Comparison of ENCODE assay signal across 12 mouse cellular contexts in the genomic region with DNA sequence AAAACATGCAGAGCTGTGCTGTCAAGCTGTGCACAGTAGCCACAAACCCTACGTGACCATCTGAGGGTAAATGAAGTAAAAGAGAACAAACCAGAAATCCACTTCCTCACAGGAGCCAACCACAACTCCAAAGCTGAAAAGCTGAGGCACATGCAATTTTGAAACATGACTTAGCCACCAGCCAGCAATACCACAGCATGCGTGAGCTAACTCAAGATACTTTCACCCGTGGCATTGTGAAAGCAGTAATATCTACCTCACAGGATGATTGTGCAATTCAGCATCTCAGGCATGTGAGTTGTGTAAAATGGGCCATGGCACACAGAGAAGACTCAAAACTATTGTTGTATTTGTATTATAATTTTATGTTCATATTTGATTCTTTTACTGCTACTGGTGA. TPM values are rescaled to one million over a fixed set of nuclear protein-coding genes. Genes with fewer than 3 reads are reported as not detected.
DNase-seq lines count a peak whose midpoint lies in the region; ATAC-seq and TF ChIP-seq lines count a peak whose summit lies in the region.
"Had no signal": no experiment of that assay in that cellular context is flagged by ENCODE, and none has a peak within 500 bp of the region (broad histone marks: within the 10 kb centered on the region; RNA-seq: fewer than 3 reads in every experiment).

No protein-coding gene starts in this region.

- peak; percentile 59 for TF ChIP-seq EP300 in liver, postnatal 0 days (IDR thresholded peaks at IDR 0.05; ENCODE audit: low read depth)

- H3K9me3 ChIP-seq in liver, postnatal 0 days (ENCODE audit: low read length), result no peaks in the 10 kb centered on the region
- H3K9me3 ChIP-seq: heart, embryonic 15.5 days; hindbrain, embryonic 15.5 days; midbrain, embryonic 12.5 days had no signal

- CTCF ChIA-PET in Patski (lab: Charles Lee), result interaction anchor here (1.3 to 1.4 kb wide), 2 partner anchors 9 to 33 kb away, joined by 4 to 7 read pairs; no protein-coding TSS in a partner anchor

- no peak overlapping the region for H3K9ac ChIP-seq in liver, postnatal 0 days (replicated peaks)
- H3K9ac ChIP-seq: heart, embryonic 15.5 days; hindbrain, embryonic 15.5 days; midbrain, embryonic 12.5 days had no signal

- H3K4me1 ChIP-seq in liver, postnatal 0 days (ENCODE audit: insufficient read depth), result peaks cover 9% of the 10 kb centered on the region
- H3K4me1 ChIP-seq: midbrain, embryonic 12.5 days had no signal

- H3K4me3 ChIP-seq in liver, postnatal 0 days (ENCODE audit: low read depth, low read length), result no peak overlapping the region
- H3K4me3 ChIP-seq: heart, embryonic 15.5 days; hindbrain, embryonic 15.5 days; midbrain, embryonic 12.5 days had no signal

- TF ChIP-seq CTCF in liver, postnatal 0 days (IDR thresholded peaks at IDR 0.05; ENCODE audit: low read depth), result no peak
- TF ChIP-seq CTCF in Patski (IDR thresholded peaks at IDR 0.05), result no peak

- 20% methylated on average over 3 of the region's 3 CpGs for WGBS in liver, postnatal 0 days (ENCODE audit: insufficient replicate concordance)

- peak; percentile 29 for DNase-seq in liver, postnatal 0 days
- DNase-seq in liver (no peak), Patski (ENCODE audit: low read depth, low spot score) (peak; percentile 54)
- peak; percentile 53 for DNase-seq in lung, postnatal 25 days (ENCODE audit: low spot score)
- peak; percentile 23 for DNase-seq in skeletal muscle tissue, adult 2 months (ENCODE audit: low read depth, low spot score)
- DNase-seq in kidney, postnatal 10 days, result no peak
- DNase-seq in c-Kit-positive CD71-positive TER-119-positive erythroid progenitor cells, embryonic 14.5 days (ENCODE audit: low spot score), result no peak
- DNase-seq: cerebellum, adult 9-10 months; kidney, adult 8-10 months had no signal

- no peaks in the 10 kb centered on the region; the same call in 1 of the 2 replicates for H3K36me3 ChIP-seq in liver, postnatal 0 days (replicated peaks; ENCODE audit: insufficient read depth, low read length)
- H3K36me3 ChIP-seq: heart, embryonic 15.5 days; hindbrain, embryonic 15.5 days; midbrain, embryonic 12.5 days had no signal

- in situ Hi-C loops in Patski (cut with MboI; ENCODE audit: low pct_unique_long_range_greater_than_20kb), result no loop called here

- ATAC-seq in liver, postnatal 0 days, result peak; percentile 72
- ATAC-seq in Patski, result peak; percentile 91

- no peak overlapping the region for H3K27ac ChIP-seq in liver, postnatal 0 days (ENCODE audit: low read depth)
- H3K27ac ChIP-seq: heart, embryonic 15.5 days; hindbrain, embryonic 15.5 days; midbrain, embryonic 12.5 days had no signal

- no peaks in the 10 kb centered on the region for H3K27me3 ChIP-seq in liver, postnatal 0 days (ENCODE audit: insufficient read depth, low read length)
- no peaks in the 10 kb centered on the region for H3K27me3 ChIP-seq in Patski
- H3K27me3 ChIP-seq: heart, embryonic 15.5 days; hindbrain, embryonic 15.5 days; midbrain, embryonic 12.5 days had no signal

- H3K4me2 ChIP-seq in liver, postnatal 0 days (ENCODE audit: low read depth, low read length), result no peak overlapping the region
- H3K4me2 ChIP-seq: heart, embryonic 15.5 days; hindbrain, embryonic 15.5 days; midbrain, embryonic 12.5 days had no signal

- POLR2A ChIA-PET in Patski (lab: Charles Lee), result no interaction called here

RNA-seq across cellular contexts. Expression of a gene that starts 19.7 kb away (rescaled TPM):
- polyA plus RNA-seq in liver, postnatal 0 days (2015; fragmentation: Nextera tagmentation; extraction: Ambion mirVana), result 6.4 and 7.3 TPM in 2 replicates
- polyA plus RNA-seq in Patski (2021), result 3.5 TPM

Comparison
In these comparisons a context has a peak if more than half of its experiments do, and no peak if none do; other contexts are left out.
1. DNase-seq: peak in liver, postnatal 0 days (single experiment), Patski (single experiment), lung, postnatal 25 days (single experiment) and skeletal muscle tissue, adult 2 months (single experiment); none in liver (single experiment), kidney, postnatal 10 days (single experiment) and c-Kit-positive CD71-positive TER-119-positive erythroid progenitor cells, embryonic 14.5 days (single experiment).